Mouse (Mus musculus): ENCODE data around the gene Dars2. TPM values are rescaled to one million over a fixed set of nuclear protein-coding genes. Genes with fewer than 3 reads are reported as not detected.

Dars2 gene
- polyA plus RNA-seq, 1 experiment from 2014 or later: 30.8 TPM

DNA sequence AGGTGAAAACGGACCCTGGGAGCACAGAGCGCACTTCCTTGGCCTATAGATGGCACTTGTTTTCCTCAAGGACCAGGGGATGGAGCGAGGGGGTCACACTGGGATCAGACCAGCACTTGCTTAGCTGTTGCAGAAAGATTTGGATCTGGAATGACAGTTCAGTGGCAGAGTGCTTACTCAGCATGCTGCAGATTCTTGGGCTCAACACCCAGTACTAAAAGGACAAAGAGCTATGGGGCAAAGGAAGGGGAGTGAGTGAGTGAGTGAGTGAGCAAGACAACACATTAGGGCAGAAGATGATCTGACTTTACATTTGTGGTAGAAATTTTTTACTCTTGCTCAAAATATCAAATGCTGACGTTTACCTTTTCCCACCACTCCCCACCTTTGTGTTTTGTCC, 65.5 kb downstream of the Dars2 start:
- Histone ChIP-seq H3K9ac (ENCODE audit: low read length) (no peak overlapping the region), H3K9me3 (ENCODE audit: control insufficient read depth, low read length) (no peaks in the 10 kb centered on the region), H3K4me1 (replicated peaks; ENCODE audit: control insufficient read depth, insufficient read depth, low read length) (no peaks in the 10 kb centered on the region), H3K27ac (ENCODE audit: low read length) (no peak overlapping the region), H3K27me3 (ENCODE audit: control insufficient read depth, insufficient read depth, low read depth, low read length) (no peaks in the 10 kb centered on the region), H3K36me3 (ENCODE audit: control insufficient read depth, insufficient read depth, low read length) (no peaks in the 10 kb centered on the region), H3K4me3 (ENCODE audit: low read length) (no peak overlapping the region), H3K4me2 (ENCODE audit: low read depth, low read length) (no peak overlapping the region)
- WGBS: 70% methylated on average over 4 of the region's 4 CpGs
- ATAC-seq (ENCODE audit: low read depth): no peak

DNA sequence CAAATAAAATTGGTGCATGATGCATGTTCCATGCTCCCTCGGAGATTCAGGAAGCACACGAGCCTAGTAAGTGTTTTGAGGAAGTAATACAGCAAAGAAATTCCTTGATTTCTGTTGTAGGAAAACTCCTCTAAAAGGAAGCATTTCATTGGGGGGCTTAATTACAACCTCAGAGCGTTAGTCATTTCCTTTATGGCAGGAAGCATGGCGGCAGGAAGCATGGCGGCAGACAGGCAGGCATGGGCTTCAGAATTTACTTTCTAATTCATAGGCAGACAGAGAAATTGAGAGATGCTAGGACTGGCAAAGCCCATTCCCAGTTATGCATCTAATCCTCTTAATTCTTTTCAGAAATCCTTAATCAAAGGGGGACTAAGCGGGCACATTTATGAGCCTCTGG, 76.6 kb downstream of the Dars2 start:
- H3K9ac ChIP-seq (ENCODE audit: low read length): no peak overlapping the region
- no peak overlapping the region for H3K27ac ChIP-seq (ENCODE audit: low read length)
- no peaks in the 10 kb centered on the region for H3K36me3 ChIP-seq (ENCODE audit: control insufficient read depth, insufficient read depth, low read length)
- H3K4me2 ChIP-seq (ENCODE audit: low read depth, low read length): no peak overlapping the region
- H3K4me1 ChIP-seq (replicated peaks; ENCODE audit: control insufficient read depth, insufficient read depth, low read length): no peaks in the 10 kb centered on the region
- no peak overlapping the region for H3K4me3 ChIP-seq (ENCODE audit: low read length)
- H3K27me3 ChIP-seq (ENCODE audit: control insufficient read depth, insufficient read depth, low read depth, low read length): no peaks in the 10 kb centered on the region
- no peak for ATAC-seq (ENCODE audit: low read depth)
- H3K9me3 ChIP-seq (ENCODE audit: control insufficient read depth, low read length): no peaks in the 10 kb centered on the region
- WGBS: 76% methylated on average over 6 of the region's 6 CpGs

Other genes starting within 250 kb of the Dars2 start
- 7.2 and 8.1 TPM in 2 replicates for gene Rc3h1, start 164.2 kb downstream of the Dars2 start, polyA plus RNA-seq (2015; fragmentation: Nextera tagmentation; extraction: Ambion mirVana)
- 2.8 and 13.9 TPM in 2 replicates for gene Serpinc1, start 92.1 kb downstream of the Dars2 start, polyA plus RNA-seq (2015; fragmentation: Nextera tagmentation; extraction: Ambion mirVana)
- 7.5 and 12.2 TPM in 2 replicates for gene Zbtb37, start 35.8 kb downstream of the Dars2 start, polyA plus RNA-seq (2015; fragmentation: Nextera tagmentation; extraction: Ambion mirVana)
- 37.8 and 38.3 TPM in 2 replicates for gene Cenpl, start 55 bp upstream of the Dars2 start, polyA plus RNA-seq (2015; fragmentation: Nextera tagmentation; extraction: Ambion mirVana)
- gene Klhl20, start 60.9 kb upstream of the Dars2 start, polyA plus RNA-seq (2015; fragmentation: Nextera tagmentation; extraction: Ambion mirVana): 15.4 and 15.8 TPM in 2 replicates
- 2.0 and 2.1 TPM in 2 replicates for gene Ankrd45, start 72.0 kb upstream of the Dars2 start, polyA plus RNA-seq (2015; fragmentation: Nextera tagmentation; extraction: Ambion mirVana)
- 0.16 and 0.24 TPM in 2 replicates for gene Tex50, start 88.7 kb upstream of the Dars2 start, polyA plus RNA-seq (2015; fragmentation: Nextera tagmentation; extraction: Ambion mirVana)
- 458 and 477 TPM in 2 replicates for gene Prdx6, start 180.6 kb upstream of the Dars2 start, polyA plus RNA-seq (2015; fragmentation: Nextera tagmentation; extraction: Ambion mirVana)